Mouse (Mus musculus) G1E (cell line): ENCODE results near the gene Gm26602.

Experiments used
- CTCF ChIP-seq: IDR thresholded peaks from 2 replicates; pipeline ENCODE4 v1.5.1; 2012; ENCODE audit warnings: low read depth, low read length, inconsistent platforms, mixed read lengths
- GATA1 ChIP-seq: IDR thresholded peaks from 2 replicates; pipeline ENCODE4 v1.6.1; 2012; ENCODE audit warnings: borderline replicate concordance, low read length, inconsistent platforms, mixed read lengths
- GATA2 ChIP-seq: IDR thresholded peaks from 2 replicates; pipeline ENCODE4 v1.6.1; 2012; ENCODE audit warnings: low read depth, low read length, inconsistent platforms, borderline replicate concordance
- POLR2AphosphoS5 ChIP-seq: IDR thresholded peaks from 2 replicates; pipeline ENCODE4 v1.6.1; 2012; ENCODE audit warnings: low read depth, low read length, inconsistent platforms; ENCODE audit not compliant: insufficient replicate concordance
- TAL1 ChIP-seq: conservative IDR thresholded peaks from 2 replicates; pipeline ENCODE4 v1.6.1; 2012; ENCODE audit warnings: low read depth, low read length, inconsistent platforms, mixed read lengths

DNA sequence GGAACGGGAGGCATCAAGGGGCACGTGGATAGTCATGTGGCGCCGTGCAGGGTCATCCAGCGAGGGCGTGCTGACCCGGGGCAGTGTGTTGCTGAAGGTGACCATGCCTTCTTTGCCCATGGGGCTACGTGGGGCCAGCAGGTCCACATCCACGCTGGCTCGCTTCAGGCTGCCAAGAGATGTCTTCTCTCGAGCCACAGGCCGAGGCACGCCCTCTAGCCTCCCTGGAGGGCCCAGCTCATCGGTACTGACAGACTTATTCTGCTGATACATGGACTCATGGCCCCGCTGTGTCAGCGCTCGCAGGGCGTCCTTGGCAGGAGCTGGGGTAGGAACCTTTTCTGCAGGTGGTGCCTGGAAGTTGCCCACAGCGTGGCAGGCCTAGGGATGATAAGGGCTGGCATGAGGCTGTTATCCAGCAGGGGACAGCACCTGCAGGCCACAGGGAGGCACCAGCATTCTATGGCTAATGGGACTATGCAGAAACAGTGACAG, 44.8 kb upstream of the Gm26602 start:
- no peak for TF ChIP-seq CTCF
- TF ChIP-seq GATA1, result no peak
- no peak for TF ChIP-seq TAL1
- no peak for TF ChIP-seq POLR2AphosphoS5
- TF ChIP-seq GATA2, result no peak
